Mouse (Mus musculus) C2C12 (cell line): ENCODE data around the gene Rgcc. TPM values are rescaled to one million over a fixed set of nuclear protein-coding genes. Genes with fewer than 3 reads are reported as not detected.

Source experiments
- H3K27me3 ChIP-seq: one replicate; pipeline ENCODE4 v1.6.1; 2011; ENCODE audit not compliant: control insufficient read depth, insufficient read depth, insufficient read length
- H3K36me3 ChIP-seq: one replicate; pipeline ENCODE4 v1.6.1; 2011; ENCODE audit not compliant: control insufficient read depth, insufficient read depth
- H3K4me3 ChIP-seq: one replicate; pipeline ENCODE4 v1.5.1; 2011; ENCODE audit warnings: mild to moderate bottlenecking, control low read depth; ENCODE audit not compliant: poor library complexity, insufficient read depth, severe bottlenecking
- H3K79me2 ChIP-seq: one replicate; pipeline ENCODE4 v1.6.1; 2011; ENCODE audit not compliant: control insufficient read depth, insufficient read depth
- H3K79me3 ChIP-seq: one replicate; pipeline ENCODE4 v1.6.1; 2011; ENCODE audit warnings: low read depth, control low read depth
- H3ac ChIP-seq: one replicate; pipeline ENCODE3; 2011; ENCODE audit warnings: low read depth; ENCODE audit not compliant: control insufficient read depth, insufficient read length
- CEBPB ChIP-seq: IDR thresholded peaks from one replicate; pipeline ENCODE4 v1.6.1; 2011; ENCODE audit warnings: low read depth, mild to moderate bottlenecking, control low read depth, moderate library complexity
- CTCF ChIP-seq: IDR thresholded peaks from one replicate; pipeline ENCODE4 v1.5.1; 2011; ENCODE audit not compliant: control insufficient read depth, insufficient read depth, insufficient read length
- FOSL1 ChIP-seq: IDR thresholded peaks from one replicate; pipeline ENCODE4 v1.8.0; 2011; ENCODE audit warnings: mild to moderate bottlenecking, low read length; ENCODE audit not compliant: poor library complexity, insufficient read depth, severe bottlenecking
- MAX ChIP-seq: IDR thresholded peaks from one replicate; pipeline ENCODE4 v1.6.1; 2011; ENCODE audit warnings: mild to moderate bottlenecking, control low read depth
- MYOD1 ChIP-seq: IDR thresholded peaks from one replicate; pipeline ENCODE4 v1.6.1; 2011; ENCODE audit warnings: low read depth; ENCODE audit not compliant: control insufficient read depth, insufficient read length
- MYOG ChIP-seq: IDR thresholded peaks from one replicate; pipeline ENCODE4 v1.6.1; 2011; ENCODE audit not compliant: control insufficient read depth, insufficient read length; ENCODE audit errors: extremely low read depth
- USF1 ChIP-seq: IDR thresholded peaks from one replicate; pipeline ENCODE4 v1.6.1; 2011; ENCODE audit warnings: low read depth, mild to moderate bottlenecking, control low read depth, moderate library complexity
- polyA plus RNA-seq: library from polyadenylated mRNA; unstranded; fragments of >200 nt; fragmentation: generic; extraction: Trizol; gene quantifications from one replicate; pipeline ENCODE4 v1.2.1, GENCODE M21; 2012; ENCODE audit warnings: missing spikeins

Gene Rgcc
- polyA plus RNA-seq, 1 experiment, result 1.5 TPM

DNA sequence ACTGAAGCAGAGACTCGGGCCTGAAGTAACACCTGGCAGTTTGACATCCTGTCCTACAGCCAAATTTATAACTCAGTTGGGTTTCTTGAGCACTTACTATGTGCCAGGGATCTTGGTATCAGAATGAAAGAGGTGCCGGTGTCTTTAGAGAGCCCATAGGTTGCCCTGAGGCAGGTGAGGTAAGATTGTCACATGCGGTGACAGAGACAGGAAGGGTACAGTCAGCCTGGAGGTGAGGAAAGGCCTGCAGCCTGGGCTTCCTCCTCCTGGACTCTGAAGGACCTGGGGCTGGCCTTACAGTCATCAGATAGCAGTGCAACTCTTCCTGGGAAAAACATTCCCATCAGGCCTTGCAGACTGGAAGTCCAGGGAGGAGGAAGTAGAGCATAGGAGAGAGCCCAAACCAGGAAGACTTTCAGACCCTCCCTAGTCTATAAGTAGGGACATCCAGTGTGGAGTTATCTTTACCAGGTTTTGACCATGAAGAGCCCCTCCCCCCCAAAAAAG lies 29.2 kb downstream of the Rgcc start:
- no peak for TF ChIP-seq CTCF
- no peak for TF ChIP-seq MYOG
- no peak for TF ChIP-seq CEBPB
- no peak for TF ChIP-seq USF1
- TF ChIP-seq FOSL1, result no peak
- no peak for TF ChIP-seq MYOD1
- no peak for TF ChIP-seq MAX
- no peak overlapping the region for H3ac ChIP-seq
- no peaks in the 10 kb centered on the region for H3K36me3 ChIP-seq
- no peaks in the 10 kb centered on the region for H3K79me3 ChIP-seq
- no peaks in the 10 kb centered on the region for H3K27me3 ChIP-seq
- H3K4me3 ChIP-seq, result no peak overlapping the region
- H3K79me2 ChIP-seq, result no peaks in the 10 kb centered on the region

DNA sequence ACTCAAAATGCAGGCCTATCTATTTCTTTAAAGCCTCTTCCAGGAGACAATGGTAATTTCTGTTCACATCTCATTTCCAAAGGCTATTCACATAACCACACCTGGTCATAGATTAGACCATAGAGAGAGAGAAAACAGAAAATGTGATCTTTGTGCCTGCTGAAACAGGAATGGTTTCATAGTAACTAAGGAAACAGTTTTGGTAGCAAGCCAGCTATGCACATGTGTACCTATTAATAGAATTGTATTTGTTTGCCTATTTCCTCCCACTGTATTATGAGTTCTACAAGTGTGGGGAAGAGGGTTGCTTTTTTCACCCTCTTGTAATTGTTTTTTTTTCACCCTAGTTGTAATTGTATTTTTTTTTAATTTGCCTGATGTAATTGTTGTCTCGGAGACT lies 31.9 kb downstream of the Rgcc start:
- H3ac ChIP-seq, result no peak overlapping the region

GRCm38 (mm10) chr14:79267878-79268277 lies 33.6 kb downstream of the Rgcc start:
- no peaks in the 10 kb centered on the region for H3K36me3 ChIP-seq
- no peak for TF ChIP-seq USF1
- no peak for TF ChIP-seq MYOG
- no peak for TF ChIP-seq CEBPB
- no peak for TF ChIP-seq MAX
- TF ChIP-seq CTCF, result no peak
- TF ChIP-seq MYOD1, result no peak
- no peak for TF ChIP-seq FOSL1
- H3K27me3 ChIP-seq, result no peaks in the 10 kb centered on the region

More for the DNA sequence above, 31.9 kb downstream of the Rgcc start:
- no peaks in the 10 kb centered on the region for H3K27me3 ChIP-seq
- H3K36me3 ChIP-seq, result no peaks in the 10 kb centered on the region
- no peak overlapping the region for H3K4me3 ChIP-seq
- TF ChIP-seq CEBPB (no peak), USF1 (no peak), MYOG (no peak), CTCF (no peak), FOSL1 (no peak), MAX (no peak), MYOD1 (no peak)
- no peaks in the 10 kb centered on the region for H3K79me3 ChIP-seq
- H3K79me2 ChIP-seq, result no peaks in the 10 kb centered on the region

DNA sequence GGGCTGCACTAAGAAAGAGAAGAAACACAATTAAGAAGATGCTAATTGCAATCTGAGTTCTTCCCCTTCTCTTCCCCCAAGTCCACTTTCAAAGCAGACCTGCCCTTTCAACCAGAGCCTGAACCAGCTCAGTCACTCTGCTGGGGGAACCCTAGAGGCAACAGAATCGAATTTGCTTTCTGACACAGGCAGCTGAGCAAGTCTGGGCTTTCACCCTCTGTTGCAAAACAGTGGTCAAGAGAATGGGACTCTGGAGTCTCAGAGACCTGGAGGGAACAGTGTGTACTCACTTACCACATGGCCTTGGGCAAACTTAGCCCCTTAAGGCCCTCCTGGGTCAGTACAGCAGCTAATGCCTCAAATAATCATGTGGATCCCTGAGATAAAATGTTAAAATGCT lies 34.1 kb downstream of the Rgcc start:
- Histone ChIP-seq H3K36me3 (no peaks in the 10 kb centered on the region), H3ac (no peak overlapping the region), H3K79me2 (no peaks in the 10 kb centered on the region), H3K27me3 (no peaks in the 10 kb centered on the region), H3K4me3 (no peak overlapping the region), H3K79me3 (no peaks in the 10 kb centered on the region)
- TF ChIP-seq CTCF (no peak), FOSL1 (no peak), MAX (no peak), USF1 (no peak), CEBPB (no peak), MYOG (no peak), MYOD1 (no peak)

More at GRCm38 (mm10) chr14:79267878-79268277, 33.6 kb downstream of the Rgcc start:
- H3K4me3 ChIP-seq, result no peak overlapping the region
- no peaks in the 10 kb centered on the region for H3K79me3 ChIP-seq
- no peak overlapping the region for H3ac ChIP-seq
- H3K79me2 ChIP-seq, result no peaks in the 10 kb centered on the region

DNA sequence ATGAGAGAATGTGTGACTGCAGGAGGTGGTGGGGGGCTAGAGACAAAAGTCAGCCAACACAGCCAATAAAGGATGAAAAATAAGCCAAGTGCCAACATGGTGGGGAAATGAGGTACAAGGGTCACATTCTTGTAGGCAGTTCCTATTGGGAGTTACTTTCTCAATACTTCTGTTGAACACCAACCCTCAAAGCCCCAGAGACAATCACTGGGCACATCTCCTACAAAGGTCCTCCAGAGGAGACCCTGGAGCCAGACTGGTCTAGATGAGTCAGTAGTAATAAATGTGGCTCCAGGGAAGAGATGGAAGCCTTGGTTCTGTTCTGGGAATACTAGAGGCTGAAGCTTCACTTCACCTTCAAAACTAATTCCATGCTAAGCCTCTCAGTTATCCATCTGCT lies 35.0 kb downstream of the Rgcc start:
- H3K36me3 ChIP-seq, result no peaks in the 10 kb centered on the region
- H3K27me3 ChIP-seq, result no peaks in the 10 kb centered on the region
- H3K79me2 ChIP-seq, result no peaks in the 10 kb centered on the region
- no peaks in the 10 kb centered on the region for H3K79me3 ChIP-seq
- H3ac ChIP-seq, result no peak overlapping the region
- no peak for TF ChIP-seq FOSL1
- H3K4me3 ChIP-seq, result no peak overlapping the region

DNA sequence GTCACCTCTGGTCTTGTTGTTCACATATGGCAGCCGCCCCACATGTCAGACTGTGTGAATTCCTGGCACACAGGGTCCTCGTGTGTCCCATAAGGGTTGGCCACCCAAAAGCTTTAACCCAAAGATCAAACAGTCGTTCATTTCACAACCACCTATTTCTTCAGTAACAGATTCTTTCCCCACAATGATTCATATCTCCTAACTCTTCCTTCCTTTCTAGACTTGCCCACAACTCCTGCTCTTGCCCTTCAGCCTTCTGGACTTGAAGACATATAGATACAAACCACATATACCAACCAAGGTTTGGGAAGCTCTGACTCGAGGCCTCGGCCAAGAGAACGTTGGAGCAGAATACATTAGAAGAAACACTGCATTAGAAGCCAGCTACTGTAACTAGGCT lies 35.7 kb downstream of the Rgcc start:
- Histone ChIP-seq H3K4me3 (no peak overlapping the region), H3ac (no peak overlapping the region), H3K79me3 (no peaks in the 10 kb centered on the region), H3K36me3 (no peaks in the 10 kb centered on the region), H3K27me3 (no peaks in the 10 kb centered on the region), H3K79me2 (no peaks in the 10 kb centered on the region)
- no peak for TF ChIP-seq FOSL1
- TF ChIP-seq MYOD1, result no peak
- no peak for TF ChIP-seq CEBPB
- no peak for TF ChIP-seq USF1
- TF ChIP-seq MYOG, result no peak
- TF ChIP-seq CTCF, result no peak
- no peak for TF ChIP-seq MAX
